Mouse (Mus musculus): ENCODE measurements around the gene Coro7. TPM values are rescaled to one million over a fixed set of nuclear protein-coding genes. Genes with fewer than 3 reads are reported as not detected.
A peak's percentile ranks its signal among the peaks of the same experiment; 100 is the strongest.

The Coro7 gene
- polyA plus RNA-seq (2015; fragmentation: Nextera tagmentation; extraction: Ambion mirVana) = 29.1 and 30.7 TPM in 2 replicates

DNA sequence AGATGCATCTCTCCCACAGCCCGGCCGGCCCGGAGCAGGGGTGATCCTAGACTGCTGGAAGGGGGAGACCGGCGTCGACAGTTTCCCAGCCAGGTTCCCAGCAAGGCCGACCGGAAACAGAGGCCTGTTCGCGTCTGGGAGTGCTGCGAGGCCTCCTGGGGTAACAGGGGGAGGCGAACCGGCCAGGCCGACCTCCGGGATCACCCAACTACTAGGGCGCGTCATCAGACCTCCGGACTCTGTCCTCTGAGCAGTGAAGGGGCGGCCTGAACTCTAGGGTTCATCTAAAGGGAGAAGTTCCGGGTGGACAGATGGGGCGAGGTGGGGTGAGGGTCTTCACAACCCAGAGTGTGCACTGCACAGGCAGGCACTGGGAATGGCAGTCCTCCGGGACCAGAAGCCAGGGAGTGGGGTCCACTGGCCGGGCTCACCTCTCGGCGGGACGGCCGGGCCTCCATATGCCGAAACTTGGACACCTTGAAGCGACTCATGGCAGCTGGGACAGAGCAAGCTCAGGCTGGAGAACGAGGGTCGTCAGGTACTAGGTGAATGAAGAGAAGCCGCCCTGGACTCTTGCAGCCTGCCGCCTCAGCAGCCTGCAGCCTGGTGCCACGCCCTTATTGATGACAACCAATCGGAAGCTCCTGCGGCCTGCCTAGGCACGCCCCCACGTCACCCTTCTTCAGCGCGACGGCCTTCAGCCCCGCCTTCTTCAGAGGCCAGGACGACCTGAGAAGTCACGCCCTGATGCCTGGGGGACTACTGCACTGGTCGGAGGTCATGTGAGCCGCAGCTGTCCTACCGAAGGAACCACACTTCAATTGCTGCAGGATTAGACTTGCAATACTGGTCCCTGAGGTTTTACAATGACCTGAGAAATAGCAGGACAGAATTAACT, at the start of gene Coro7:
Gene Coro7 (minus strand): TSS at position 657 of the 898 bp plus-strand sequence.
- Histone ChIP-seq H3K27ac (peak within 1 kb of the TSS; percentile 48), H3K36me3 (peaks cover 21% of the 10 kb centered on the region), H3K9me3 (no peaks in the 10 kb centered on the region), H3K4me1 (replicated peaks) (peaks cover 24% of the 10 kb centered on the region), H3K4me3 (peak within 1 kb of the TSS; percentile 65), H3K9ac (peak within 1 kb of the TSS; percentile 84), H3K4me2 (peak within 1 kb of the TSS; percentile 97), H3K27me3 (no peaks in the 10 kb centered on the region)
- WGBS = under 1% methylated on average over 47 of the region's 47 CpGs
- ATAC-seq (ENCODE audit: low FRiP score) = peak; percentile 88

DNA sequence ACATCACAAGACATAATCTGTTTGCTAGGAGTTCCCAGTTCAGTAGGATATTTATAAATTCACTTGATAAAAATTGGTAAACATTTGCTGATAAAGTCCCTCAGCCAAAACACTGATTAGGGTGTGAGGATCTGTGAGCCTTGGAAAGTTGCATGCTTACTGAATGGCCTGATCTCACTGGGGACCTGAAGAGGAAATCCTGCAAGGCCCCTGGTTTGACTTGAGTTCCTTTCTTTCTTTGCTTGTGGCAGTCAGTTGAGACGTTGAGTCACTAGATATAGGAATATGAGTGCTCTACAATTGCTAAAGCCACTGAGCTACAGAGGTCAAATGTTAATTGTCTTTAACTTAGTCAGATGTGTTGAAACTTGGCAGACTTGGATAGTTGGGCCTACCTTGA, 48.4 kb upstream of the Coro7 start:
- Histone ChIP-seq H3K4me2 (peak overlapping the region; percentile 86; the same call in 1 of the 2 replicates), H3K27me3 (no peaks in the 10 kb centered on the region), H3K27ac (no peak overlapping the region), H3K4me3 (no peak overlapping the region), H3K36me3 (no peaks in the 10 kb centered on the region), H3K4me1 (replicated peaks) (peaks cover 20% of the 10 kb centered on the region), H3K9ac (no peak overlapping the region), H3K9me3 (no peaks in the 10 kb centered on the region)
- no peak for ATAC-seq (ENCODE audit: low FRiP score)
- 90% methylated on average over 1 of the region's 1 CpGs for WGBS

DNA sequence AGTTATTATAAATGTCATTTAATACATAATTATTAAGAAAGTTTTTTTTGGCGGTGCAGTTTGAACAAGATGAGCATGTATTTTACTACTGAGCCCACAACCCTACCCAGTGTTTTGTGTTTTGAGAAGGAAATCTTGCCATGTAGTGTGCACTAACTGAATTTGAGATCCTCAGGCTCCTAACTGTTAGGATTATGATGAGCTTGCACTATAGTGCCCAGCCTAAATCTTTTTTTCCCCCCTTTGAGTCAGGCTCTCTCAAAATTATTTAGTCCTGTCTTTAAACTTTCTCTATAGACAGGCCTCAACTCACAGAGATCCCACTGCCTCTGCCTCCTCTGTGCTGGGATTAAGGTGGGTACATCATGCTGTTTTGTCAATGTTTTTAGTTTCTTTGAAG, 47.9 kb upstream of the Coro7 start:
- no peaks in the 10 kb centered on the region for H3K9me3 ChIP-seq
- peaks cover 20% of the 10 kb centered on the region for H3K4me1 ChIP-seq (replicated peaks)
- peak overlapping the region; percentile 86 for H3K4me2 ChIP-seq
- no peak overlapping the region for H3K9ac ChIP-seq
- H3K27ac ChIP-seq = no peak overlapping the region
- no peak overlapping the region for H3K4me3 ChIP-seq
- WGBS = 95% methylated on average over 1 of the region's 1 CpGs
- H3K36me3 ChIP-seq = no peaks in the 10 kb centered on the region
- no peaks in the 10 kb centered on the region for H3K27me3 ChIP-seq
- ATAC-seq (ENCODE audit: low FRiP score) = no peak

DNA sequence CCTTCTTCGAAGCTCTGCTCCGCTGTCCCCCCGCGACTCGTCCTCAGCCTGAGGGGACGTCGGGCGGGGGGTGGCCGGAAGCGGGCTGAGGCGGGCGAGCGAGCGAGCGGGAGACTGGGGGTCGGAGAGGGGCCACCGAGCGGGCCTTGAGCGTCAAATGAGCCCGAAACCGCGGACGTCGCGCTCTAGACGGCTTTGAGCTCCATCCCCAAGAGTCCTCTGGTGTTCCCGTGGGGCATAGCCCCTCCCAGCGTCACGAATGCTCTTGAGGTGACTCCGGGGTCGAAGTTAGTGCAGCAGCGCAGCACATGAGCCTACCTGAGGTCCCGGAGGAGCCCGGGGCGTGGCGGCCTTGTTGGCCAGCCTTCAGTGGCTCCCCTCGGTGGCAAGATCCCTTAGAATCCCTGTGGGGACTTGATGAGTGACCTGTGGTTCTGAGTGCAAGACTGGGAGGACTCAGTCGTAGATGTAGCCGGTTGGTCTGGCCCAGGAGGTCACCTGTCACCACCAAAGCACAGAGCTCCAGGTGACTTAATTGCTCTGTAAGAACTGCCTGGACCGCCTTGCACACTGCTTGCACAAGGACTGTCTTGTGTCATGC, 47.1 kb upstream of the Coro7 start:
- peak overlapping the region; percentile 69 for H3K4me3 ChIP-seq
- H3K4me1 ChIP-seq (replicated peaks) = peaks cover 20% of the 10 kb centered on the region
- peak overlapping the region; percentile 78 for H3K27ac ChIP-seq
- 2% methylated on average over 40 of the region's 40 CpGs for WGBS
- no peak; the same call in none of the 2 replicates for ATAC-seq (ENCODE audit: low FRiP score)
- H3K9ac ChIP-seq = peak overlapping the region; percentile 84
- no peaks in the 10 kb centered on the region for H3K36me3 ChIP-seq
- peak overlapping the region; percentile 86 for H3K4me2 ChIP-seq
- H3K9me3 ChIP-seq = no peaks in the 10 kb centered on the region
- H3K27me3 ChIP-seq = no peaks in the 10 kb centered on the region

DNA sequence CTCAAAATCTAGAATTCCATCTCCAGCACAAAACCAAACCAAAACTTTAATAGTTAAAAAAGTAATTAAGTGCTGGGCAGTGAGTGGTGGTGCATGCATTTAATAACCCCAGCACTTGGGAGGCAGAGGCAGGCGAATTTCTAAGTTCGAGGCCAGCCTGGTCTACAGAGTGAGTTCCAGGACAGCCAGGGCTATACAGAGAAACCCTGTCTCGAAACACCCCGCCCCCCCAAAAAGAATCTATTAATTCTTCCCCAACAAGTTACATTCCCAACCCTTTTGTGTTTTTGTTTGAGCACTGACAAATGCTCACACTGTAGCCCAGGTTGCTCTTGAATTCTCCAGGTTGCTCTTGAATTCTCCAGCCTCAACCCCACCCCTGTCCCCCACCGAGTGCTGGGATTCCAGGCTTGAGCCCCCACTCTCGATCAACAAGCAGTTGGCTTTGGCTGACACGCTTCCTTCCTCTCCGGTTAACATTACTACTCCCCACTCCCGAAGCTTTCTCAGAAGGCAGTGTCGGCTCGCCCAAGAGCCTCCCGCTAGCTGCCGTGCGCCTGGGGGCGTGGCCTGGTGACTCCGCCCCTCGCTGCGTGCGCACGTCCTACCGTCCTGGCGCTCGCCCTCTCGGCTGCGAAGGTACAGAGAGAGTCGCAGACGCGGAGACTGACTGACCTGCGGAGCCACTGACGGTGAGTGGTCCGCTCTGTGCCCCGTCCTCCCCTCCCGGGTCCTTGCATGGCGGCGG, 46.4 kb upstream of the Coro7 start, which contains the start of gene Hmox2:
Gene Hmox2 (plus strand): TSS at position 582 of the 748 bp plus-strand sequence.
- H3K9me3 ChIP-seq = no peaks in the 10 kb centered on the region
- H3K27me3 ChIP-seq = no peaks in the 10 kb centered on the region
- no peaks in the 10 kb centered on the region for H3K36me3 ChIP-seq
- peak; percentile 96 for ATAC-seq (ENCODE audit: low FRiP score)
- WGBS = 6% methylated on average over 34 of the region's 35 CpGs
- peak within 1 kb of the TSS; percentile 78 for H3K27ac ChIP-seq
- peak within 1 kb of the TSS; percentile 69 for H3K4me3 ChIP-seq
- peak within 1 kb of the TSS; percentile 86 for H3K4me2 ChIP-seq
- H3K9ac ChIP-seq = peak within 1 kb of the TSS; percentile 84
- peaks cover 20% of the 10 kb centered on the region for H3K4me1 ChIP-seq (replicated peaks)

DNA sequence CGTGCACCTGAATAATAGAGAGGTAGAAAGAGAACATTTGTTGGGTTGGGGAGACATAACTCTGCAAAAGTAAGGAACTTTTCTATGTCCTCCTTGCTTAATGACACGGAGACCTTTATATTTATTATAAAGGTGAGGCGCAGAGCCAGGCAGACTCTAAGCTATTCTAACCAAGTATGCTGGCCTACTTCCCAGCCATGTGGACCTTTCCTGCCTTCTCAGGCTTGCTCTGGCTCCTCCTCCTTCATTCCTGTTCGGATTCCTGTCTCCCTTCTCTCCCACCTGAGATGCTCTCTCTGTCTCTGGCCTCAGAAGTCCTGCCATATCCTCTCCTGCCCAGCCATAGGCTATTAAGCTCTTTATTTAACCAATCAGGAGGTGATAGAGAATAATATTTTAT, 45.7 kb upstream of the Coro7 start:
- Histone ChIP-seq H3K4me1 (replicated peaks) (peaks cover 18% of the 10 kb centered on the region), H3K27me3 (no peaks in the 10 kb centered on the region), H3K27ac (no peak overlapping the region), H3K9ac (no peak overlapping the region), H3K4me3 (no peak overlapping the region), H3K36me3 (no peaks in the 10 kb centered on the region), H3K4me2 (no peak overlapping the region; the same call in 1 of the 2 replicates), H3K9me3 (no peaks in the 10 kb centered on the region)
- ATAC-seq (ENCODE audit: low FRiP score) = no peak
- WGBS = 83% methylated on average over 4 of the region's 4 CpGs

DNA sequence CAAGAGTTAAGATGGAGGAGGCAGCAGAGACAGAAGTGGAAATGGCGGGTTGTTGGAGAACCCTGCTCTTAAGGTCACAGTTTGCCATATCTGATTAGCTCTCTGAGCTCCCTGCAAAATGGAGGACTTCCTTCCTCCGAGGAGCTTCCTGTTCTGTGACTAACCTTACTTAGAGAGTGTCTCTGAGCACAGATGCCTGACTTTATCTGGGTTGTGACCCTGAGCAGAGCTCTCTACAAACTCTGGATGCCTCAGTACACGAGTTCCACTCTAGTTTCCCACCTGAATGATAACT, 43.3 kb upstream of the Coro7 start:
- H3K9me3 ChIP-seq = no peaks in the 10 kb centered on the region
- H3K27ac ChIP-seq = no peak overlapping the region
- peaks cover 22% of the 10 kb centered on the region for H3K4me1 ChIP-seq (replicated peaks)
- WGBS = 75% methylated on average over 3 of the region's 3 CpGs
- H3K27me3 ChIP-seq = no peaks in the 10 kb centered on the region
- ATAC-seq (ENCODE audit: low FRiP score) = no peak
- H3K36me3 ChIP-seq = no peaks in the 10 kb centered on the region
- H3K9ac ChIP-seq = no peak overlapping the region
- no peak overlapping the region for H3K4me3 ChIP-seq
- no peak overlapping the region for H3K4me2 ChIP-seq

DNA sequence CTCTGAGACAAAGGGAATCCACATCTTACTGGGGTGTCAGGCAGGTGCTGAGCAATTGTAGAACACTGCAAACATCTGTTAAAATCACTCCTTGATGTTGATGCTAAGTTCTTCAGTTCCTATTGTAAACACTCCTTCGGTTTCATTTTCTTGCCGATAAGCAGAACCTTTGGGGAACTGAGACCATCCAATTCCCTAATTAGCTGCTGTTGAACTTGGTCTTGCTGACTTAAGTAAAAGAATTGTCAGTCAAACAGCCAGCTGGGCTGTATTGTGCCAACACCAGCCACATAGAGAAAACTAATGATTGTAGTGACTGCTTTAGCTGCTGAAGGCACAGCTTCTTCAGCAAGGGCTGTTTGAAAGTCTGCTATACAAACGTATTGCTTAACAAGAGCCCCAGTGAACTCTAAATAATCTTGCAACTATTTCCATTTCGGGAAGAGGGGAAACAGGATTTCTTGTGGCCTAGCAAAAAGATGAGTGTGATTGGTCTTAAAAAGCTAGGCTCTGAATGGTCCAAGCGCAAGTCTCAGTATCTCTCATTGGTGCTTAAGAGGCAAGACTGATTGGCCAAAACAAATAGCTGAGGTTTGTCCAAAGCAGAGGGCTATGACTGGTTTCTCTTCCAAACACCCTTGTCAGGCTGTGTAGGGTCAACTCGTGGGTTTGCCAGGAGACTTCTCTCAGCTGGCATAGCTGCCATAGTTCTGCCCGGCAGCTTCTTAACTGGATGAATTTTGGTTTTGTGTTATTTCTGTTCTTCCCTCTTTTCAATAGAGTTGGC, 42.7 kb upstream of the Coro7 start:
- H3K36me3 ChIP-seq = no peaks in the 10 kb centered on the region
- H3K4me2 ChIP-seq = no peak overlapping the region
- no peak overlapping the region for H3K9ac ChIP-seq
- no peaks in the 10 kb centered on the region for H3K27me3 ChIP-seq
- no peak overlapping the region for H3K4me3 ChIP-seq
- H3K4me1 ChIP-seq (replicated peaks) = peaks cover 23% of the 10 kb centered on the region
- no peaks in the 10 kb centered on the region for H3K9me3 ChIP-seq
- ATAC-seq (ENCODE audit: low FRiP score) = no peak
- 82% methylated on average over 7 of the region's 7 CpGs for WGBS
- H3K27ac ChIP-seq = no peak overlapping the region

DNA sequence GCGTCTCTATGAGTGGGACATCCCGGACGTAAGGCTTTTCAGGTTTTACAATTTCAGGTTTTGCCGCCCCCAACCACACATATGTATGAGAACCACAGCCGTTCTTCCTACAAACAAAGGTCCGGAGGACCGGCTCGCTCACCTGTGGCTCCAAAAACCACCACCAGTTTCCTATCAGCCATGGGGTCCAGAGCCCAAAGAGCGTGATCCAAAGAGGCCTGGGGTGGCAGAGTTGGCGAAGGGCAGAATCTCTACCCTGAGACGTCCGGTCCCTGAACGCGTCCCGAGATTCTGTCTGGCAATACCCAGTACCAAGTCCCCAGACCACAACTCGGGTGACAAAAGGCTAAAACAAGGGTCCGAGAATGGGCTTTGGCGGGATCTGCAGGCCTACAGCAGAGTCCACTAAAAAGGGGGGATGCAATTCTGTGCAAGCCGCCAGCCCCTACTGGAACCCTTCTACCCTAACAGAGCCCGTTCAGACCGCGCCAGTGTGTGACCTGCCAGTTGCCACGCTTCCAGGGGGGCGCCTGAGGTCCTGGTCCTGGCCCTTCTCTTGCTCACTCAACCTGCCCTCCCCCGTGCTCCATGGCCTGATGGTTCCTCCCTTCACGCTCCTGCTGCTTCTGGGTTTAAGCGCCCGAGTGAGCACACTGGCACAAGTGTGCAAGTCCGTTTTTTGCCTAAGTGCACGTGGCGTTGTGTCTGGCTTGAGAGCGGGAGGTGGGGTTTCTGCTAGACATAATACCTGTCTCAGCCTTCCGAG, 39.4 kb upstream of the Coro7 start, which contains the start of gene Nmral1:
Gene Nmral1 (minus strand): TSS at position 604 of the 766 bp plus-strand sequence.
- Histone ChIP-seq H3K4me2 (peak within 1 kb of the TSS; percentile 71), H3K9me3 (no peaks in the 10 kb centered on the region), H3K9ac (peak within 1 kb of the TSS; percentile 77), H3K4me3 (peak within 1 kb of the TSS; percentile 65), H3K4me1 (replicated peaks) (peaks cover 15% of the 10 kb centered on the region), H3K27me3 (no peaks in the 10 kb centered on the region), H3K36me3 (peaks cover 26% of the 10 kb centered on the region), H3K27ac (peak within 1 kb of the TSS; percentile 88)
- 13% methylated on average over 33 of the region's 33 CpGs for WGBS
- ATAC-seq (ENCODE audit: low FRiP score) = peak; percentile 85

DNA sequence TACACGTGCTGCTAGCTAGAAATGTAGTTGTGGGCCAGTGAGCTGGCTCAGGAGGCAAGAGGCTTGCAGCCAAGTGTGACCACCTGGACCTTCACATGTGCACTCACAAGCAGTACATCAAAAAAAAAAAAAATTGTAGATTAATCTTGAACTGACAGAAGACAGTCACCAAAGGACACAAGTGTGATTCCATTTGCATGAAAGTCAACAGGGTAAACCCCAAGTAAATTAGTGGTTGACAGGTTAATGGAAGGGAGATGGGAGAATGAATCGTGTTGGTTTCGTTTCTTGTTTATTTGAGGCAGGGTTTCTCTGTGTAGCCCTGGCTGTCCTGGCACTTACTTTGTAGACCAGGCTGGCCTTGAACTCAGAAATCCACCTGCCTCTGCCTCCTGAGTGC, 38.3 kb upstream of the Coro7 start:
- H3K27ac ChIP-seq = no peak overlapping the region
- H3K4me2 ChIP-seq = peak overlapping the region; percentile 71
- peak overlapping the region; percentile 77 for H3K9ac ChIP-seq
- no peaks in the 10 kb centered on the region for H3K9me3 ChIP-seq
- H3K4me3 ChIP-seq = peak overlapping the region; percentile 65
- no peak for ATAC-seq (ENCODE audit: low FRiP score)
- H3K4me1 ChIP-seq (replicated peaks) = peaks cover 15% of the 10 kb centered on the region
- WGBS = 69% methylated on average over 3 of the region's 3 CpGs
- no peaks in the 10 kb centered on the region for H3K27me3 ChIP-seq
- peaks cover 35% of the 10 kb centered on the region for H3K36me3 ChIP-seq
